Mouse (Mus musculus): Measurements from ENCODE around the gene Mtmr3. TPM values are rescaled to one million over a fixed set of nuclear protein-coding genes. Genes with fewer than 3 reads are reported as not detected.

Mtmr3 gene
- polyA plus RNA-seq, 1 experiment from 2014 or later, result 22.0 TPM

GRCm38 (mm10) chr11:4471734-4472133 lies 122.9 kb downstream of the Mtmr3 start:
- no peaks in the 10 kb centered on the region for H3K4me1 ChIP-seq (ENCODE audit: insufficient read depth, low read depth, low read length)
- H3K9me3 ChIP-seq (ENCODE audit: low read length), result no peaks in the 10 kb centered on the region
- WGBS, result 81% methylated on average over 5 of the region's 5 CpGs
- no peak overlapping the region for H3K4me3 ChIP-seq (ENCODE audit: low read depth, low read length)
- ATAC-seq, result no peak
- no peaks in the 10 kb centered on the region for H3K36me3 ChIP-seq (ENCODE audit: insufficient read depth, low read length)
- no peak overlapping the region for H3K27ac ChIP-seq (ENCODE audit: low read length)
- DNase-seq (ENCODE audit: low spot score), result peak; percentile 22
- H3K27me3 ChIP-seq (replicated peaks; ENCODE audit: insufficient read depth, low read length), result no peaks in the 10 kb centered on the region
- no peak overlapping the region for H3K9ac ChIP-seq (replicated peaks; ENCODE audit: low read depth)
- no peak overlapping the region for H3K4me2 ChIP-seq (replicated peaks; ENCODE audit: low read depth, low read length)
- TF ChIP-seq EP300 (IDR thresholded peaks at IDR 0.05) (no peak), CTCF (IDR thresholded peaks at IDR 0.05) (no peak)

GRCm38 (mm10) chr11:4471251-4471650 lies 123.4 kb downstream of the Mtmr3 start:
- Histone ChIP-seq H3K27me3 (replicated peaks; ENCODE audit: insufficient read depth, low read length) (no peaks in the 10 kb centered on the region), H3K36me3 (ENCODE audit: insufficient read depth, low read length) (no peaks in the 10 kb centered on the region), H3K9me3 (ENCODE audit: low read length) (no peaks in the 10 kb centered on the region), H3K9ac (replicated peaks; ENCODE audit: low read depth) (no peak overlapping the region), H3K4me1 (ENCODE audit: insufficient read depth, low read depth, low read length) (no peaks in the 10 kb centered on the region), H3K27ac (ENCODE audit: low read length) (no peak overlapping the region), H3K4me2 (replicated peaks; ENCODE audit: low read depth, low read length) (no peak overlapping the region), H3K4me3 (ENCODE audit: low read depth, low read length) (no peak overlapping the region)
- DNase-seq (ENCODE audit: low spot score) (no peak), ATAC-seq (no peak)
- TF ChIP-seq EP300 (IDR thresholded peaks at IDR 0.05) (no peak), CTCF (IDR thresholded peaks at IDR 0.05) (no peak)

GRCm38 (mm10) chr11:4469091-4469490 lies 125.6 kb downstream of the Mtmr3 start:
- ATAC-seq (no peak), DNase-seq (ENCODE audit: low spot score) (no peak)
- WGBS, result 60% methylated on average over 5 of the region's 5 CpGs
- Histone ChIP-seq H3K9me3 (ENCODE audit: low read length) (no peaks in the 10 kb centered on the region), H3K9ac (replicated peaks; ENCODE audit: low read depth) (no peak overlapping the region), H3K36me3 (ENCODE audit: insufficient read depth, low read length) (no peaks in the 10 kb centered on the region), H3K4me2 (replicated peaks; ENCODE audit: low read depth, low read length) (no peak overlapping the region), H3K4me3 (ENCODE audit: low read depth, low read length) (no peak overlapping the region), H3K27me3 (replicated peaks; ENCODE audit: insufficient read depth, low read length) (no peaks in the 10 kb centered on the region), H3K27ac (ENCODE audit: low read length) (no peak overlapping the region), H3K4me1 (ENCODE audit: insufficient read depth, low read depth, low read length) (no peaks in the 10 kb centered on the region)
- no peak for TF ChIP-seq CTCF (IDR thresholded peaks at IDR 0.05)
- TF ChIP-seq EP300 (IDR thresholded peaks at IDR 0.05), result no peak

- H3K4me3 ChIP-seq (ENCODE audit: low read depth, low read length), result no peak overlapping the region
- DNase-seq (ENCODE audit: low spot score), result no peak
- no peaks in the 10 kb centered on the region for H3K27me3 ChIP-seq (replicated peaks; ENCODE audit: insufficient read depth, low read length)
- no peaks in the 10 kb centered on the region for H3K4me1 ChIP-seq (ENCODE audit: insufficient read depth, low read depth, low read length)
- no peak for ATAC-seq
- no peak overlapping the region for H3K9ac ChIP-seq (replicated peaks; ENCODE audit: low read depth)
- TF ChIP-seq EP300 (IDR thresholded peaks at IDR 0.05), result no peak
- H3K36me3 ChIP-seq (ENCODE audit: insufficient read depth, low read length), result no peaks in the 10 kb centered on the region
- H3K27ac ChIP-seq (ENCODE audit: low read length), result no peak overlapping the region
- 91% methylated on average over 1 of the region's 1 CpGs for WGBS
- H3K4me2 ChIP-seq (replicated peaks; ENCODE audit: low read depth, low read length), result no peak overlapping the region
- H3K9me3 ChIP-seq (ENCODE audit: low read length), result no peaks in the 10 kb centered on the region
These were observed 127.2 kb downstream of the Mtmr3 start for GRCm38 (mm10) chr11:4467436-4467835.

- H3K4me1 ChIP-seq (ENCODE audit: insufficient read depth, low read depth, low read length), result no peaks in the 10 kb centered on the region
- H3K27me3 ChIP-seq (replicated peaks; ENCODE audit: insufficient read depth, low read length), result no peaks in the 10 kb centered on the region
- H3K36me3 ChIP-seq (ENCODE audit: insufficient read depth, low read length), result no peaks in the 10 kb centered on the region
- 50% methylated on average over 4 of the region's 4 CpGs for WGBS
- H3K9ac ChIP-seq (replicated peaks; ENCODE audit: low read depth), result no peak overlapping the region
- no peak overlapping the region for H3K4me2 ChIP-seq (replicated peaks; ENCODE audit: low read depth, low read length)
- no peak overlapping the region for H3K4me3 ChIP-seq (ENCODE audit: low read depth, low read length)
- ATAC-seq (peak; percentile 85), DNase-seq (ENCODE audit: low spot score) (peak; percentile 32)
- TF ChIP-seq EP300 (IDR thresholded peaks at IDR 0.05), result peak; percentile 65
- no peak for TF ChIP-seq CTCF (IDR thresholded peaks at IDR 0.05)
- no peaks in the 10 kb centered on the region for H3K9me3 ChIP-seq (ENCODE audit: low read length)
- H3K27ac ChIP-seq (ENCODE audit: low read length), result peak overlapping the region; percentile 62; the same call in 1 of the 2 replicates
These were observed 128.5 kb downstream of the Mtmr3 start for GRCm38 (mm10) chr11:4466191-4466590.

GRCm38 (mm10) chr11:4464616-4465015 lies 130.0 kb downstream of the Mtmr3 start:
- TF ChIP-seq EP300 (IDR thresholded peaks at IDR 0.05), result no peak
- no peak for TF ChIP-seq CTCF (IDR thresholded peaks at IDR 0.05)
- DNase-seq (ENCODE audit: low spot score) (no peak), ATAC-seq (no peak)
- Histone ChIP-seq H3K9me3 (ENCODE audit: low read length) (no peaks in the 10 kb centered on the region), H3K9ac (replicated peaks; ENCODE audit: low read depth) (no peak overlapping the region), H3K36me3 (ENCODE audit: insufficient read depth, low read length) (no peaks in the 10 kb centered on the region), H3K27ac (ENCODE audit: low read length) (no peak overlapping the region), H3K4me2 (replicated peaks; ENCODE audit: low read depth, low read length) (no peak overlapping the region), H3K4me3 (ENCODE audit: low read depth, low read length) (no peak overlapping the region), H3K4me1 (ENCODE audit: insufficient read depth, low read depth, low read length) (no peaks in the 10 kb centered on the region), H3K27me3 (replicated peaks; ENCODE audit: insufficient read depth, low read length) (no peaks in the 10 kb centered on the region)
- WGBS, result 81% methylated on average over 4 of the region's 4 CpGs

GRCm38 (mm10) chr11:4464186-4464585 lies 130.5 kb downstream of the Mtmr3 start:
- no peak overlapping the region for H3K4me3 ChIP-seq (ENCODE audit: low read depth, low read length)
- H3K27ac ChIP-seq (ENCODE audit: low read length), result no peak overlapping the region
- ATAC-seq, result no peak
- WGBS, result 89% methylated on average over 1 of the region's 1 CpGs
- H3K4me2 ChIP-seq (replicated peaks; ENCODE audit: low read depth, low read length), result no peak overlapping the region
- no peaks in the 10 kb centered on the region for H3K9me3 ChIP-seq (ENCODE audit: low read length)
- H3K9ac ChIP-seq (replicated peaks; ENCODE audit: low read depth), result no peak overlapping the region
- no peaks in the 10 kb centered on the region for H3K4me1 ChIP-seq (ENCODE audit: insufficient read depth, low read depth, low read length)
- DNase-seq (ENCODE audit: low spot score), result no peak
- no peaks in the 10 kb centered on the region for H3K27me3 ChIP-seq (replicated peaks; ENCODE audit: insufficient read depth, low read length)
- no peaks in the 10 kb centered on the region for H3K36me3 ChIP-seq (ENCODE audit: insufficient read depth, low read length)
- TF ChIP-seq CTCF (IDR thresholded peaks at IDR 0.05), result no peak
- TF ChIP-seq EP300 (IDR thresholded peaks at IDR 0.05), result no peak
